In the genomic region with DNA sequence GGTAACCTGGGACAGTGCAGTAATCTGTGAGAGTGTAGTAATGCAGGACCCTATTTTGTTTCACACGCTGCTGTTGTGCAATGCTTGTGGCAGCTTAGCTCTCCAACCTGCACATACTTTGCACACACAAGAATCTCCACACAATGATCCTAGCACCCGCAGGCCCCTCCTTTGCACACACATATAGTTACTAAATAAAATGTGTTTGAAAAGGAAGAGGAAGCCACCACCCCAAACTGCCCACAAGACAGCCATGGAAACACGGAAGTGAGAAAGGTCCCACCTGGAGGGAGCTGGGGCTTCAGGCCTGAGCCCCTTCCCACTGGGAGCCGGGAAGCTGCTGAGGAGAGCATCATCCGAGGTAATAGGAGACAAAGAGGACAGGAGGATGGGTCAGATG, we compare ENCODE assay signal across 17 mouse cellular contexts. TPM values are rescaled to one million over a fixed set of nuclear protein-coding genes. Genes with fewer than 3 reads are reported as not detected.
"Had no signal": no experiment of that assay in that cellular context is flagged by ENCODE, and none has a peak within 500 bp of the region (broad histone marks: within the 10 kb centered on the region; RNA-seq: fewer than 3 reads in every experiment).

No protein-coding gene starts in this region.

- H3K36me3 ChIP-seq: neural tube, embryonic 13.5 days; neural tube, embryonic 15.5 days; stomach, embryonic 15.5 days had no signal

- H3K27me3 ChIP-seq: neural tube, embryonic 13.5 days; neural tube, embryonic 15.5 days; stomach, embryonic 15.5 days had no signal

- H3K4me2 ChIP-seq: neural tube, embryonic 13.5 days; neural tube, embryonic 15.5 days; stomach, embryonic 15.5 days had no signal

- H3K9ac ChIP-seq: neural tube, embryonic 13.5 days; neural tube, embryonic 15.5 days; stomach, embryonic 15.5 days had no signal

- H3K9me3 ChIP-seq: neural tube, embryonic 13.5 days; neural tube, embryonic 15.5 days; stomach, embryonic 15.5 days had no signal

- H3K27ac ChIP-seq: neural tube, embryonic 13.5 days; neural tube, embryonic 15.5 days; stomach, embryonic 15.5 days; stomach, postnatal 0 days had no signal

- H3K4me1 ChIP-seq: neural tube, embryonic 13.5 days; neural tube, embryonic 15.5 days; stomach, embryonic 15.5 days had no signal

- H3K4me3 ChIP-seq: neural tube, embryonic 13.5 days; neural tube, embryonic 15.5 days; stomach, embryonic 15.5 days had no signal

- DNase-seq: retina, postnatal 1 day; right cerebral cortex, adult 18-20 months; right cerebral cortex, postnatal 14 days; right cerebral cortex, postnatal 25 days; right cerebral cortex, postnatal 4 days; spleen, adult 18-20 months; thymus, adult 18-20 months; thymus, adult 2 months; thymus, postnatal 14 days; thymus, postnatal 25 days; thymus, postnatal 36 days; thymus, postnatal 4 days had no signal

RNA-seq across cellular contexts. Expression of gene Baiap2l2, which starts 53.6 kb away (rescaled TPM):
- total RNA-seq: neutrophil, adult 5-6 weeks had no signal
